Mouse (Mus musculus) lung, adult 2 months (tissue): ENCODE measurements around the gene Snd1.

Experiments used
- CTCF ChIP-seq: fragments of 200-500 bp; IDR thresholded peaks from 2 replicates; pipeline ENCODE4 v1.5.1; 2011; ENCODE audit warnings: mild to moderate bottlenecking, low read length, control low read depth; ENCODE audit not compliant: insufficient read depth
- POLR2A ChIP-seq: fragments of 200-500 bp; IDR thresholded peaks from 2 replicates; pipeline ENCODE4 v1.6.1; 2011; ENCODE audit warnings: low read depth, mild to moderate bottlenecking, control low read depth, low read length, borderline replicate concordance; ENCODE audit errors: extremely low read depth

- TF ChIP-seq CTCF (no peak), POLR2A (no peak)
Measured at GRCm38 (mm10) chr6:28614856-28615255, 139.9 kb downstream of the Snd1 start.
